Mouse (Mus musculus) midbrain, embryonic 16.5 days (tissue): ENCODE results near the gene Brwd1. TPM values are rescaled to one million over a fixed set of nuclear protein-coding genes. Genes with fewer than 3 reads are reported as not detected.
"Not testable (repeated sequence)": the region's sequence is repeated elsewhere in the genome, so short reads cannot be mapped to it uniquely, and the experiment has no call there.

ENCODE experiments used
- ATAC-seq: fragments of 200-750 bp; cut with Nextera tagmentation; 2 replicates; pipeline ENCODE4 v1.8.0; 2017; ENCODE audit warnings: moderate TSS enrichment
- H3K27ac ChIP-seq: fragments of 300-500 bp; sonication (generic); 2 replicates; pipeline ENCODE4 v1.5.1; 2014; ENCODE audit warnings: mild to moderate bottlenecking, low read length, mixed read lengths
- H3K27me3 ChIP-seq: fragments of 300-500 bp; sonication (generic); 2 replicates; pipeline ENCODE4 v1.6.1; 2014; ENCODE audit warnings: low read depth, low read length, mixed read lengths; ENCODE audit not compliant: control insufficient read depth, insufficient read depth
- H3K36me3 ChIP-seq: fragments of 300-500 bp; sonication (generic); 2 replicates; pipeline ENCODE4 v1.6.1; 2014; ENCODE audit warnings: mild to moderate bottlenecking, low read length, moderate library complexity, mixed read lengths; ENCODE audit not compliant: control insufficient read depth, insufficient read depth
- H3K4me1 ChIP-seq: fragments of 300-500 bp; sonication (generic); 2 replicates; pipeline ENCODE4 v1.6.1; 2014; ENCODE audit warnings: mild to moderate bottlenecking, low read length, mixed read lengths; ENCODE audit not compliant: control insufficient read depth, insufficient read depth
- H3K4me2 ChIP-seq: fragments of 300-500 bp; sonication (generic); 2 replicates; pipeline ENCODE4 v1.6.1; 2014; ENCODE audit warnings: mild to moderate bottlenecking, low read length, mixed read lengths
- H3K4me3 ChIP-seq: fragments of 300-500 bp; sonication (generic); 2 replicates; pipeline ENCODE4 v1.5.1; 2014; ENCODE audit warnings: low read depth, mild to moderate bottlenecking, low read length, moderate library complexity, mixed read lengths
- H3K9ac ChIP-seq: fragments of 300-500 bp; sonication (generic); 2 replicates; pipeline ENCODE4 v1.6.1; 2014; ENCODE audit warnings: low read depth, low read length, mixed read lengths
- H3K9me3 ChIP-seq: fragments of 300-500 bp; sonication (generic); replicated peaks from 2 replicates; pipeline ENCODE4 v1.6.1; 2014; ENCODE audit warnings: mild to moderate bottlenecking, low read length, mixed read lengths; ENCODE audit not compliant: control insufficient read depth, poor library complexity, severe bottlenecking
- WGBS: fragments of 180-500 bp; shearing (Covaris S2); extraction: QIAGEN DNeasy Blood & Tissue Kit; methylation state at CpG from one replicate; pipeline ENCODE4 v1.1.7; 2014; 5-methylcytosine and 5-hydroxymethylcytosine counted together
- polyA plus RNA-seq: library from polyadenylated mRNA; unstranded; fragments of >200 nt; fragmentation: Nextera tagmentation; extraction: Ambion mirVana; gene quantifications from 2 replicates; pipeline ENCODE4 v1.2.1, GENCODE M21; 2015

The Brwd1 gene
- polyA plus RNA-seq, 1 experiment from 2014 or later, result 264 TPM

DNA sequence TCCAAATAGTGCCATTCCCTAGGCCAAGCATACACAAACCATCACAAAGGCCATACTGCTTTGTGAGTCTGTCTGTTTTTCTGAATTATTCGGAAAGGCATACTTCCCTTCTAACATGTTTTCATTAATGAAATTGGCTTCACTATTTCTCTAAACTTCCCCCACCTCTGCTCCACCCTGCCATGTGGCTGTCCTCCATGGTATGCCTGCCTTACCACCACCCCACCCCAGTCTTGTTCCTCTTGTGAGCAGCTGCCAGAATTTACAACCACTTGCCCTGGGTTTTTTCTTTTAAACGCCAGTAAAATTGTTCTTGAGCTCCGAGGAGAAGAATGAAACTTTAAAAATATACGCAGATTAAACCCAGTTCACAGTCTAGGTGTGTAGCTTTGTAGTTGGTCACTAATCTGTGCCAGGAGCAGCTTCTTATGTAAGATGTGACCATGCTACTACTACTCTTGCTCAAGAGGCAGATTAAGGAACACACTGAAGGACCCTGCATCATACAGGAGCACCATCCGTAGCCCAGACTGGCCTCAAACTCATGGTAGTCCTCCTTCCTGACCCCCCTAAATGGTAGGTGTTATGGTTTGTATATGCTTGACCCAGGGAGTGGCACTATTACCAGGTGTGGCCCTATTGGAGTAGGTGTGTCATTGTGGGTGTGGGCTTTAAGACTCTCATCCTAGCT, 28.5 kb upstream of the Brwd1 start:
- ATAC-seq, result no peak
- H3K4me3 ChIP-seq, result no peak overlapping the region
- H3K9me3 ChIP-seq, result no peaks in the 10 kb centered on the region
- no peaks in the 10 kb centered on the region for H3K4me1 ChIP-seq
- H3K27me3 ChIP-seq, result no peaks in the 10 kb centered on the region
- no peak overlapping the region for H3K27ac ChIP-seq
- no peaks in the 10 kb centered on the region for H3K36me3 ChIP-seq
- WGBS, result 93% methylated on average over 5 of the region's 5 CpGs
- H3K9ac ChIP-seq, result no peak overlapping the region
- H3K4me2 ChIP-seq, result no peak overlapping the region

GRCm38 (mm10) chr16:96109673-96110072, 27.3 kb upstream of the Brwd1 start:
- WGBS, result 71% methylated on average over 4 of the region's 4 CpGs
- Histone ChIP-seq H3K9ac (no peak overlapping the region), H3K27me3 (no peaks in the 10 kb centered on the region), H3K27ac (no peak overlapping the region), H3K4me1 (no peaks in the 10 kb centered on the region), H3K4me2 (no peak overlapping the region), H3K36me3 (no peaks in the 10 kb centered on the region), H3K4me3 (no peak overlapping the region), H3K9me3 (no peaks in the 10 kb centered on the region)
- no peak for ATAC-seq

- Histone ChIP-seq H3K4me2 (no peak overlapping the region), H3K9ac (no peak overlapping the region), H3K4me3 (no peak overlapping the region), H3K27me3 (no peaks in the 10 kb centered on the region), H3K36me3 (no peaks in the 10 kb centered on the region), H3K27ac (no peak overlapping the region), H3K4me1 (no peaks in the 10 kb centered on the region), H3K9me3 (no peaks in the 10 kb centered on the region)
- WGBS, result 50% methylated on average over 2 of the region's 2 CpGs
- ATAC-seq, result no peak
These were observed 20.7 kb upstream of the Brwd1 start for GRCm38 (mm10) chr16:96103036-96103435.

DNA sequence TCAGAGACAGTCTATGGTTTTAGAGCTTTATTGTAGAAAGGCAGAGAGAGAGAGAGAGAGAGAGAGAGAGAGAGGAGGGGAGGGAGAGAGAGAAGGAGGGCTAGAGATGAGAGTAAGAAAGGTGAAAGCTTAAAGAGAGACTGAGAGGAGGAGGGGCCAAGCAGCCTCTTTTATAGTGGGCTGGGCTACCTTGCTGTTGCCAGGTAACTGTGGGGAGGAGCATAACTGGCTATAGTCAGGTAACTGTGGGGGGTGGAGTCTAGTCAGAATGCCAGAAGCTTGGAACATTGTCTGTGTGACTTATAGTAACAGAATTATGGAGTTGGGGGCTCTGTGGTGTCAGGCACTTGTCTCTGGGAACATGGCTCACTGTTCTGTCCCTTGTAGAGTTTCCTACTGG, 15.5 kb upstream of the Brwd1 start:
- ATAC-seq, H3K36me3 ChIP-seq, H3K27ac ChIP-seq, H3K4me3 ChIP-seq, H3K9ac ChIP-seq, H3K27me3 ChIP-seq, H3K4me2 ChIP-seq, H3K4me1 ChIP-seq, H3K9me3 ChIP-seq: not testable (repeated sequence)

DNA sequence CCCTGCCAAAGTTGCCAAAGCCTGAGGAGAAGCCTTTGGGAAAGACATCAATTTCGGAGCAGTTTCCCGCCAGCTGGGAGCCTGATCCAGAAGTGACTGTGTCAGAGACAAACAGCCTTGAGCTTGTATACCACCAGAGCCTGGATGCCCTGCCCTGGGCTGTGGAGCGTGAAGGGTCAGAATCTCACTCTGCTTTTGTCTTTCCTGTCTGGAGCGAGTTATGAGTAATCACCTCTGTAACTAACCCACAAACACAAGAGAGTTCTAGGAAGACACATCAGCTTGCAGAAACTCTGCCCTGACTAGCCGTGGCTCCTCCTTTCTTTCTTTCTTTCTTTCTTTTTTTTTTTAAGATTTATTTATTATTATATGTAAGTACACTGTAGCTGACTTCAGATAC, 13.6 kb upstream of the Brwd1 start:
- H3K36me3 ChIP-seq, result no peaks in the 10 kb centered on the region
- no peak overlapping the region for H3K4me2 ChIP-seq
- ATAC-seq, result no peak

DNA sequence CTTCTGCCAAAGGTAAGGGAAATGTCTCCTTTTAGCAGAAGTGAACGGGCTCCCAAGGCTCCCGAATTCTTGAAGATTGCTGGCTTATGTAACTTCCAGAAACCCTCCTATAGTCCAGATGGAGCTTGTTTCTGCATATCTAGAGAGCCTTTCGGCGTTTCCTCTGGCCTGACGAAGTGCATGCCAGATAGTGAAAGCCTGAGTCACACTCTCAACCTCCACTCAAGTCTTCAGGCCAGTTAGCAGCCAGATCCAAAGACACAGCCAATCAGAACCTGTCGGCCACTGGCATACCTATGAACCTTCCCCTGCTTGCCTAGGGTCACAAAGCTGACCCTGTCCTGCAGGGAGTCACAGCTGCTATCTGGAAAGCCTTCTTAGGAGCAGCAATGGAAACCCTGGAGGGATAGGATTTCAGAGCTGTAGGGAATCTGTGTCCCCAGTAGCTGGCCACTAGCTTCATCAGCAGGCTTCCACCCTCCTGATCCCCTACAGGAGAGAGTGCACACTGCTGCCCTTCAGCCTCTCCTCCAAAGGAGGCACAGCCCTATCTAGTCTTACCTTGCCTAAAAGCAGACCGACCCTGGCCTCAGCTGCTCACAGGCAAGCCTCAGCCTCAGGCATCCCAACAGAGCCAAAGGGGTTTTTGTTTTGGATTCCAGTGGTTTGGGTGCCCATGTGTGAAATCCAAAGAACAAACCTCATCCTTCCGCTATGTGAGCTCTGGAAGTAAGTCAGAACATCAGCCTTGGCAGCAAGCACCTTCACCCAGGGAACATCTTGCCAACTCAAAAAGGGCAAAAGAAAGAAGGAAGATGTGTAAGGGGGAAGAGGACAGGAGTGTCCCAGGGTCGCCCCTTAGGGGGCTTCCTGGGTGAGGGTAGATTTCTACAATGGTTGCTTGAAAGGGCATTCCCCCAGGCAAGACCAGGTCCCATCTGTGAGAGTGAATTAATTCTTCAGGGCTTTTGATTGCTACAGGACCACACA, 9.5 kb upstream of the Brwd1 start:
- H3K4me1 ChIP-seq, result no peaks in the 10 kb centered on the region
- H3K27ac ChIP-seq, result no peak overlapping the region
- no peak overlapping the region for H3K4me2 ChIP-seq
- H3K9ac ChIP-seq, result no peak overlapping the region
- no peak for ATAC-seq
- no peaks in the 10 kb centered on the region for H3K27me3 ChIP-seq
- 71% methylated on average over 9 of the region's 9 CpGs for WGBS
- H3K4me3 ChIP-seq, result no peak overlapping the region
- H3K36me3 ChIP-seq, result no peaks in the 10 kb centered on the region
- H3K9me3 ChIP-seq, result no peaks in the 10 kb centered on the region

More for the DNA sequence above, 13.6 kb upstream of the Brwd1 start:
- Histone ChIP-seq H3K4me3 (no peak overlapping the region), H3K9me3 (no peaks in the 10 kb centered on the region), H3K27me3 (no peaks in the 10 kb centered on the region), H3K9ac (no peak overlapping the region), H3K27ac (no peak overlapping the region), H3K4me1 (no peaks in the 10 kb centered on the region)
- WGBS, result 89% methylated on average over 5 of the region's 5 CpGs

GRCm38 (mm10) chr16:96088120-96088519, 5.8 kb upstream of the Brwd1 start:
- ATAC-seq, result no peak
- no peak overlapping the region for H3K4me2 ChIP-seq
- H3K36me3 ChIP-seq, result no peaks in the 10 kb centered on the region
- H3K4me3 ChIP-seq, result no peak overlapping the region
- H3K27me3 ChIP-seq, result no peaks in the 10 kb centered on the region
- no peak overlapping the region for H3K9ac ChIP-seq
- 85% methylated on average over 5 of the region's 5 CpGs for WGBS
- peaks cover 10% of the 10 kb centered on the region for H3K4me1 ChIP-seq
- H3K27ac ChIP-seq, result no peak overlapping the region
- H3K9me3 ChIP-seq, result no peaks in the 10 kb centered on the region

DNA sequence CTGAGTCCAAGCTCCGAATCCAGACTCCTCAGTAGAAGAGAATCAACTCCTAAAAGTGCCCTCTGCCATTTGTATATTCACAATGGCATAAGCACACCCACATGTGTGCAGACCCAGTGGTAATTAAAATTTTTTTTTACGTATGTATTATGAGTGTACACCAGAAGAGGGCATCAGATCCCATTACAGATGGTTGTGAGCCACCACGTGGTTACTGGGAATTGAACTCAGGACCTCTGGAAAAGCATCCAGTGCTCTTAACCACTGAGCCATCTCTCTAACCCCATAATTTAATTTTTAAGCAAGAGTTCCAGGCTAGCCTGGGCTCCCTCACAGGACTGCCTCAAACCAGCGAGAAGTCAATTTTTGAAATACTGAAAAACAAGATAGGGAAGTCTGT, 5.1 kb upstream of the Brwd1 start:
- WGBS, result 81% methylated on average over 4 of the region's 4 CpGs
- Histone ChIP-seq H3K36me3 (no peaks in the 10 kb centered on the region), H3K4me2 (no peak overlapping the region), H3K27ac (no peak overlapping the region), H3K9ac (no peak overlapping the region), H3K9me3 (no peaks in the 10 kb centered on the region), H3K4me1 (peaks cover 10% of the 10 kb centered on the region), H3K4me3 (no peak overlapping the region), H3K27me3 (no peaks in the 10 kb centered on the region)
- ATAC-seq, result no peak

GRCm38 (mm10) chr16:96087001-96087400, 4.7 kb upstream of the Brwd1 start:
- Histone ChIP-seq H3K4me2 (no peak overlapping the region), H3K9ac (no peak overlapping the region), H3K4me3 (no peak overlapping the region), H3K27me3 (no peaks in the 10 kb centered on the region), H3K4me1 (peaks cover 10% of the 10 kb centered on the region), H3K36me3 (no peaks in the 10 kb centered on the region), H3K9me3 (no peaks in the 10 kb centered on the region), H3K27ac (no peak overlapping the region)
- no peak for ATAC-seq
- WGBS, result 72% methylated on average over 12 of the region's 12 CpGs
